Mouse (Mus musculus) kidney, embryonic 16.5 days (tissue): ENCODE measurements at regions not wholly inside any gene's neighbourhood (a gene's known extent, or its start where the extent isn't known, plus 50 kb on each side); places are given as distances from the start of the nearest gene placed in this dataset.

Source experiments
- ATAC-seq: fragments of 200-750 bp; cut with Nextera tagmentation; 2 replicates; pipeline ENCODE4 v1.8.0; 2017; ENCODE audit warnings: moderate TSS enrichment; ENCODE audit not compliant: low FRiP score, low TSS enrichment
- H3K27ac ChIP-seq: fragments of 300-500 bp; sonication (generic); 2 replicates; pipeline ENCODE4 v1.5.1; 2014; ENCODE audit warnings: low read length
- H3K27me3 ChIP-seq: fragments of 300-500 bp; sonication (generic); 2 replicates; pipeline ENCODE4 v1.6.1; 2014; ENCODE audit warnings: low read length, control low read depth, mixed read lengths; ENCODE audit not compliant: insufficient read depth
- H3K36me3 ChIP-seq: fragments of 300-500 bp; sonication (generic); 2 replicates; pipeline ENCODE4 v1.6.1; 2014; ENCODE audit warnings: low read length, control low read depth, mixed read lengths; ENCODE audit not compliant: insufficient read depth
- H3K4me1 ChIP-seq: fragments of 300-500 bp; sonication (generic); 2 replicates; pipeline ENCODE4 v1.6.1; 2014; ENCODE audit warnings: low read length, control low read depth, mixed read lengths; ENCODE audit not compliant: insufficient read depth
- H3K4me2 ChIP-seq: fragments of 300-500 bp; sonication (generic); replicated peaks from 2 replicates; pipeline ENCODE4 v1.6.1; 2014; ENCODE audit warnings: low read depth, low read length
- H3K4me3 ChIP-seq: fragments of 300-500 bp; sonication (generic); 2 replicates; pipeline ENCODE4 v1.5.1; 2014; ENCODE audit warnings: mild to moderate bottlenecking, low read length
- H3K9ac ChIP-seq: fragments of 300-500 bp; sonication (generic); replicated peaks from 2 replicates; pipeline ENCODE4 v1.6.1; 2014; ENCODE audit warnings: low read length
- H3K9me3 ChIP-seq: fragments of 300-500 bp; sonication (generic); 2 replicates; pipeline ENCODE4 v1.6.1; 2016; ENCODE audit warnings: low read length, control low read depth
- WGBS: fragments of 180-500 bp; shearing (Covaris S2); extraction: QIAGEN DNeasy Blood & Tissue Kit; methylation state at CpG from one replicate; pipeline ENCODE4 v1.1.7; 2014; 5-methylcytosine and 5-hydroxymethylcytosine counted together

- Histone ChIP-seq H3K4me3 (no peak overlapping the region), H3K36me3 (no peaks in the 10 kb centered on the region), H3K27me3 (no peaks in the 10 kb centered on the region), H3K9ac (no peak overlapping the region), H3K4me1 (no peaks in the 10 kb centered on the region), H3K9me3 (no peaks in the 10 kb centered on the region), H3K4me2 (no peak overlapping the region), H3K27ac (no peak overlapping the region)
- peak; percentile 79; the same call in 1 of the 2 replicates for ATAC-seq
- WGBS = 31% methylated on average over 2 of the region's 2 CpGs
These were observed 260.6 kb upstream of the Rarb start for GRCm38 (mm10) chr14:17079513-17079912.

- H3K36me3 ChIP-seq = no peaks in the 10 kb centered on the region
- no peaks in the 10 kb centered on the region for H3K27me3 ChIP-seq
- H3K27ac ChIP-seq = no peak overlapping the region
- H3K4me3 ChIP-seq = no peak overlapping the region
- H3K4me1 ChIP-seq = no peaks in the 10 kb centered on the region
- no peaks in the 10 kb centered on the region for H3K9me3 ChIP-seq
- no peak overlapping the region for H3K4me2 ChIP-seq
- WGBS = 70% methylated on average over 1 of the region's 1 CpGs
- no peak overlapping the region for H3K9ac ChIP-seq
- no peak for ATAC-seq
These were observed 242.4 kb upstream of the Rarb start for GRCm38 (mm10) chr14:17061358-17061757.

GRCm38 (mm10) chr14:17058438-17058837 lies 239.5 kb upstream of the Rarb start:
- no peak for ATAC-seq
- no peak overlapping the region for H3K9ac ChIP-seq
- H3K4me1 ChIP-seq = peaks cover 5% of the 10 kb centered on the region; the same call in 1 of the 2 replicates
- H3K9me3 ChIP-seq = no peaks in the 10 kb centered on the region
- no peaks in the 10 kb centered on the region for H3K36me3 ChIP-seq
- 93% methylated on average over 1 of the region's 1 CpGs for WGBS
- H3K4me3 ChIP-seq = no peak overlapping the region
- no peaks in the 10 kb centered on the region for H3K27me3 ChIP-seq
- H3K27ac ChIP-seq = no peak overlapping the region
- no peak overlapping the region for H3K4me2 ChIP-seq

GRCm38 (mm10) chr14:17057355-17057754 lies 238.4 kb upstream of the Rarb start:
- WGBS = 84% methylated on average over 3 of the region's 3 CpGs
- no peak for ATAC-seq
- Histone ChIP-seq H3K36me3 (no peaks in the 10 kb centered on the region), H3K4me1 (peaks cover 5% of the 10 kb centered on the region; the same call in 1 of the 2 replicates), H3K4me3 (no peak overlapping the region), H3K27ac (no peak overlapping the region), H3K9ac (no peak overlapping the region), H3K27me3 (no peaks in the 10 kb centered on the region), H3K9me3 (no peaks in the 10 kb centered on the region), H3K4me2 (no peak overlapping the region)

- ATAC-seq = no peak
- no peak overlapping the region for H3K4me2 ChIP-seq
- 73% methylated on average over 1 of the region's 1 CpGs for WGBS
- no peak overlapping the region for H3K9ac ChIP-seq
- H3K27me3 ChIP-seq = no peaks in the 10 kb centered on the region
- no peak overlapping the region for H3K4me3 ChIP-seq
- no peaks in the 10 kb centered on the region for H3K36me3 ChIP-seq
- H3K27ac ChIP-seq = no peak overlapping the region
- peaks cover 5% of the 10 kb centered on the region; the same call in 1 of the 2 replicates for H3K4me1 ChIP-seq
- H3K9me3 ChIP-seq = no peaks in the 10 kb centered on the region
These were observed 236.8 kb upstream of the Rarb start for GRCm38 (mm10) chr14:17055741-17056140.

- Histone ChIP-seq H3K36me3 (no peaks in the 10 kb centered on the region), H3K4me3 (no peak overlapping the region), H3K27me3 (no peaks in the 10 kb centered on the region), H3K9me3 (no peaks in the 10 kb centered on the region), H3K9ac (no peak overlapping the region), H3K27ac (no peak overlapping the region), H3K4me2 (no peak overlapping the region), H3K4me1 (peaks cover 5% of the 10 kb centered on the region; the same call in 1 of the 2 replicates)
- WGBS = 41% methylated on average over 3 of the region's 3 CpGs
- peak; percentile 83 for ATAC-seq
These were observed 235.4 kb upstream of the Rarb start for GRCm38 (mm10) chr14:17054381-17054780.

GRCm38 (mm10) chr14:17046808-17047207 lies 227.9 kb upstream of the Rarb start:
- no peaks in the 10 kb centered on the region for H3K4me1 ChIP-seq
- WGBS = 40% methylated on average over 2 of the region's 2 CpGs
- no peak overlapping the region for H3K4me2 ChIP-seq
- H3K27me3 ChIP-seq = no peaks in the 10 kb centered on the region
- no peak overlapping the region for H3K9ac ChIP-seq
- H3K4me3 ChIP-seq = no peak overlapping the region
- H3K36me3 ChIP-seq = no peaks in the 10 kb centered on the region
- ATAC-seq = no peak
- no peak overlapping the region for H3K27ac ChIP-seq
- no peaks in the 10 kb centered on the region for H3K9me3 ChIP-seq

- H3K4me1 ChIP-seq = no peaks in the 10 kb centered on the region
- H3K27ac ChIP-seq = no peak overlapping the region
- H3K9ac ChIP-seq = no peak overlapping the region
- H3K27me3 ChIP-seq = no peaks in the 10 kb centered on the region
- no peaks in the 10 kb centered on the region for H3K9me3 ChIP-seq
- H3K4me3 ChIP-seq = no peak overlapping the region
- no peak overlapping the region for H3K4me2 ChIP-seq
- no peak for ATAC-seq
- H3K36me3 ChIP-seq = no peaks in the 10 kb centered on the region
- 82% methylated on average over 8 of the region's 8 CpGs for WGBS
These were observed 226.6 kb upstream of the Rarb start for GRCm38 (mm10) chr14:17045426-17046132.

- ATAC-seq = peak; percentile 57; the same call in 1 of the 2 replicates
- H3K27ac ChIP-seq = no peak overlapping the region
These were observed 201.8 kb upstream of the Rarb start for GRCm38 (mm10) chr14:17020603-17021356.

GRCm38 (mm10) chr14:17012931-17013330 lies 194.0 kb upstream of the Rarb start:
- no peaks in the 10 kb centered on the region for H3K36me3 ChIP-seq
- H3K27me3 ChIP-seq = no peaks in the 10 kb centered on the region
- no peak overlapping the region for H3K4me2 ChIP-seq
- H3K4me3 ChIP-seq = no peak overlapping the region
- H3K9me3 ChIP-seq = no peaks in the 10 kb centered on the region
- ATAC-seq = no peak
- no peak overlapping the region for H3K27ac ChIP-seq
- H3K4me1 ChIP-seq = no peaks in the 10 kb centered on the region
- no peak overlapping the region for H3K9ac ChIP-seq
- 95% methylated on average over 1 of the region's 1 CpGs for WGBS

More at GRCm38 (mm10) chr14:17020603-17021356, 201.8 kb upstream of the Rarb start:
- no peaks in the 10 kb centered on the region for H3K36me3 ChIP-seq
- no peak overlapping the region for H3K4me3 ChIP-seq
- 42% methylated on average over 4 of the region's 4 CpGs for WGBS
- no peak overlapping the region for H3K9ac ChIP-seq
- H3K4me1 ChIP-seq = peaks cover 9% of the 10 kb centered on the region
- H3K9me3 ChIP-seq = no peaks in the 10 kb centered on the region
- no peaks in the 10 kb centered on the region for H3K27me3 ChIP-seq
- H3K4me2 ChIP-seq = no peak overlapping the region
